Mouse (Mus musculus): Measurements from ENCODE around the gene Rbm28. TPM values are rescaled to one million over a fixed set of nuclear protein-coding genes. Genes with fewer than 3 reads are reported as not detected.
"Not testable (repeated sequence)": the region's sequence is repeated elsewhere in the genome, so short reads cannot be mapped to it uniquely, and the experiment has no call there.

The Rbm28 gene
- polyA plus RNA-seq, 1 experiment = 64.6 TPM

DNA sequence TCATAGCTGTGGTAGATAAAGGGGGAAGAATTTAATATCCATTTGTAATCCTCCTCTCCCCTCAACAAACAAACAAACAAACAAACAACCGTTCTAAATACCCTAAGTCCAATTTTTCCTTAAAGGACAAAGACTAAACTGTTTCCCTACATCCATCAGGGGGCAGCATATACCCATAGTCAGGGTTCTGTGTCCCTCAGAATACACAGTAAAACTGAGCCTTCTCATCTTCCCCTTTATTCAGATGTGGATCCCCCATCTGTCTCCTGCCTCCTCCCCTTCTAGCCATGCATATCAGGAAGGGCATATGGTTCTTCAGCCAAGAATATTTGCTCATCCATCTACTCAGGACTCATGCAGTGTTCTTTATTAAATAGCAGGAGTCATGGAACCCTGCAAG lies 1.4 kb upstream of the Rbm28 start:
- DNase-seq (ENCODE audit: low read depth) = peak; percentile 89
- TF ChIP-seq CTCF (IDR thresholded peaks at IDR 0.05; ENCODE audit: borderline replicate concordance, extremely low read depth, insufficient read depth, insufficient read length) = peak; percentile 47; the same call in 1 of the 2 replicates
- no peak for TF ChIP-seq POLR2A (IDR thresholded peaks at IDR 0.05; ENCODE audit: borderline replicate concordance, extremely low read depth, insufficient read depth, insufficient read length, poor library complexity, severe bottlenecking)

DNA sequence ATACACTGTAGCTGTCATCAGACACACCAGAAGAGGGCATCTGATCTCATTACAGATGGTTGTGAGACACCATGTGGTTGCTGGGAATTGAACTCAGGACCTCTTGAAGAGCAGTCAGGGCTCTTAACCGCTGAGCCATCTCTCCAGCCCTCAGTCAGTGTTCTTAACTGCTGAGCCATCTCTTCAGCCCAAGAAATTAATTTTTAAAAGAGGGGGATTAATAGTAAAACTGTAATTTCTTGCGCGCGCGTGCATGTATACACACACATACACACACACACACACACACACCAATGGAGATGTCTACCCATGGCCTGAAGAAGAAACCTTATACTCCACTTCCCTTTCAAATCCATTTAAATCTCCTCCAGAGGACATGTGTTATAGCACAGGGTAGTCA lies 3.5 kb downstream of the Rbm28 start:
- DNase-seq (ENCODE audit: low read depth) = not testable (repeated sequence)

DNA sequence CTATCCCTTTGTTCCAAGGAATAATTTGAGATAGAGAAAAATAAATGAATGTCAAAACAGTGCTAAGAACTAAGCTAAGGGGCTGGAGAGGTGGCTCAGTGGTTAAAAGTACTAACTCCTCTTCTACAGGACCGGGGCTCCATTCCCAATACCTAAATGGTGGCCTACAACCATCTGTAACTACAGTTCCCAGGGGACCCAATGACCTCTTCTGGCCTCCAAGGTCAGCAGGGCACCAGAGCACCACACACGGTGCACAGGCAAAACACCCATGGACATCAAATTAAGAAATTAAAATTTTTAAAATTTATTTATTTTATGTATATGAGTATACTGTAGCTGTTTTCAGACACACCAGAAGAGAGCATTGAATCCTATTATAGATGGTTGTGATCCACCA lies 4.0 kb downstream of the Rbm28 start:
- no peak for DNase-seq (ENCODE audit: low read depth)

DNA sequence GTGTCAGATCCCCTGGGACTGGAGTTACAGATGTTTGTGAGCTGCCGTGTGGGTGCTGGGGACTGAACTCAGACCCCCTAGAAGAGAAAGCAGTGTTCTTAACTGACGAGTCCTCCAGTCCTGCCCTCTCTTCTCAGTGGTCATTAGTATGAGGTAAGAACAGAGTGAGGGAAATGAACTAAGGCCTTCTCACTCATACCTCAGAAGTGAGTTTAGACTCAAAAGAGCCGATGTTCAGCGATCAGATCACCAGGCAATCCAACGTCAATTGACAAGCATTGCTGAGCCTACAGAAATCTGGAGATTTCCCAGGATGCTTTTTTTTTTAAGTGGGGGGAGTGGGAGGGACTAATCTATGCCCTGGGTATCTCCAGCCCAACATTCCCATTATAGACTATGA lies 8.5 kb downstream of the Rbm28 start:
- DNase-seq (ENCODE audit: low read depth) = no peak
- no peak for TF ChIP-seq POLR2A (IDR thresholded peaks at IDR 0.05; ENCODE audit: borderline replicate concordance, extremely low read depth, insufficient read depth, insufficient read length, poor library complexity, severe bottlenecking)
- no peak for TF ChIP-seq CTCF (IDR thresholded peaks at IDR 0.05; ENCODE audit: borderline replicate concordance, extremely low read depth, insufficient read depth, insufficient read length)

More for the DNA sequence above, 4.0 kb downstream of the Rbm28 start:
- TF ChIP-seq CTCF (IDR thresholded peaks at IDR 0.05; ENCODE audit: borderline replicate concordance, extremely low read depth, insufficient read depth, insufficient read length) = no peak
- TF ChIP-seq POLR2A (IDR thresholded peaks at IDR 0.05; ENCODE audit: borderline replicate concordance, extremely low read depth, insufficient read depth, insufficient read length, poor library complexity, severe bottlenecking) = no peak

DNA sequence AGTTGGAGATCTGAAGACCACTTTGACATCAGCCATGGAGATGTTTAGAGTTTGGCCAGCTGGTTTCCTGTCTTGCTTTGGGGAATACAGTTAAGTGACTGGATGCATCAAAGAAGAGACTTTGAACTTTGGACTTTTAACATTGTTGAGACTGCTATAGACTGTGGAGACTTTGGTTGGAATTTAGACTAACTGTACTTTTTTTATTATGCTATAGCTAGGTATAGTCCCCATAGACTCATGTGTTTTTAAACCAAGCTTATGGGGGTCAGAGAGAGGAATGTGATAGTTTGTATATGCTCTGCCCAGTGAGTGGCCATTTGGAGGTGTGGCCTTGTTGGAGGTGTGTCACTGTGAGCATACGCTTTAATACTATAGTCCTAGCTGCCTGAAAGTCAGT lies 14.8 kb downstream of the Rbm28 start:
- no peak for TF ChIP-seq POLR2A (IDR thresholded peaks at IDR 0.05; ENCODE audit: borderline replicate concordance, extremely low read depth, insufficient read depth, insufficient read length, poor library complexity, severe bottlenecking)
- no peak for TF ChIP-seq CTCF (IDR thresholded peaks at IDR 0.05; ENCODE audit: borderline replicate concordance, extremely low read depth, insufficient read depth, insufficient read length)
- DNase-seq (ENCODE audit: low read depth) = no peak

DNA sequence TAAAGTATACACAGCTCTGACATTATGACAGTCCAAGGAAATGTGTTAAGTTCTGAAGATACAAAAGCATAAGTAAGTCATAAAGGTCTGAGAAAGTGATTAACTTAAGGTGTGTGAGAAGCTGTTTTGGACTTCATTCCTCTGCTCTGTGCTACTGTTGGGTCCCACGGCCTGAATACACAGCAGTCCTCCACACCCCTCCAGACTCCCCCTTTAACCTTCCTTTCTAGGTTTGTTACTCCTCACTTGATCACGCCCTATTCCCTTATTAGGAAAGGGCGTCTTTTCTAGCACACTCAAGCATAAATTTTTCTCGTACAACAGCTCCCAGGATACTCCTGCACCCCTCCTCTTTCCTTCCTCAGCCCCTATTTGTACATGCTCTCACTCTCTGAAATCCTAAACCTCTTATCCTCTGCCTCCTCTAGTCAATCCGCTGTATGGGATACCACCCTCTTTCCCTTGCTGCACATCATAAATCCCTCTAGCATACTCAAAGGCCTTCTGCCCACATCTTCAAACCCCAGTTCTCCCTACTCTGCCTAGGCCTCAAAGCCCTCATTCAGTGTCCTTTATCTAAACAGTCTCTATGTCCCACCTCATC lies 17.3 kb downstream of the Rbm28 start:
- TF ChIP-seq CTCF (IDR thresholded peaks at IDR 0.05; ENCODE audit: borderline replicate concordance, extremely low read depth, insufficient read depth, insufficient read length) (no peak), POLR2A (IDR thresholded peaks at IDR 0.05; ENCODE audit: borderline replicate concordance, extremely low read depth, insufficient read depth, insufficient read length, poor library complexity, severe bottlenecking) (no peak)

DNA sequence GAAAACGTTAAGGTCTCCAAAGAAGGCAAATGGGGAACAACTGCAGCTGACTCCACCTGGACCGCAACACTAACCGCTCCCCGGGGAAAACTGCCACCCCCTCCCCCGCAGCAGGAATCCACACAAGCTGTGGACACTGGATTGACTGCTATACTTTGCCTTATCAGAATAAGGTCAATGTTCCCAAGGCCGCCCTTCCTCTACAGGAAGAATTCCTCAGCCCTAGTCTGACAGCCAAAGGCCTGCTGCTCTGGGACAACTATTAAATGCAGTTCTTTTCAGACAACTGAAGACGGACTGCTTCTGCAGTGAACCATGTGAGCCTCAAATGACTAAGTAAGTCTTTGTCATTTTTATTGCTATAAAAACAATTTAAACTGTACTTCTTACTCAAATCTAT lies 18.2 kb downstream of the Rbm28 start:
- DNase-seq (ENCODE audit: low read depth) = no peak
- TF ChIP-seq POLR2A (IDR thresholded peaks at IDR 0.05; ENCODE audit: borderline replicate concordance, extremely low read depth, insufficient read depth, insufficient read length, poor library complexity, severe bottlenecking) = no peak
- TF ChIP-seq CTCF (IDR thresholded peaks at IDR 0.05; ENCODE audit: borderline replicate concordance, extremely low read depth, insufficient read depth, insufficient read length) = no peak

More for the DNA sequence above, 17.3 kb downstream of the Rbm28 start:
- no peak for DNase-seq (ENCODE audit: low read depth)

DNA sequence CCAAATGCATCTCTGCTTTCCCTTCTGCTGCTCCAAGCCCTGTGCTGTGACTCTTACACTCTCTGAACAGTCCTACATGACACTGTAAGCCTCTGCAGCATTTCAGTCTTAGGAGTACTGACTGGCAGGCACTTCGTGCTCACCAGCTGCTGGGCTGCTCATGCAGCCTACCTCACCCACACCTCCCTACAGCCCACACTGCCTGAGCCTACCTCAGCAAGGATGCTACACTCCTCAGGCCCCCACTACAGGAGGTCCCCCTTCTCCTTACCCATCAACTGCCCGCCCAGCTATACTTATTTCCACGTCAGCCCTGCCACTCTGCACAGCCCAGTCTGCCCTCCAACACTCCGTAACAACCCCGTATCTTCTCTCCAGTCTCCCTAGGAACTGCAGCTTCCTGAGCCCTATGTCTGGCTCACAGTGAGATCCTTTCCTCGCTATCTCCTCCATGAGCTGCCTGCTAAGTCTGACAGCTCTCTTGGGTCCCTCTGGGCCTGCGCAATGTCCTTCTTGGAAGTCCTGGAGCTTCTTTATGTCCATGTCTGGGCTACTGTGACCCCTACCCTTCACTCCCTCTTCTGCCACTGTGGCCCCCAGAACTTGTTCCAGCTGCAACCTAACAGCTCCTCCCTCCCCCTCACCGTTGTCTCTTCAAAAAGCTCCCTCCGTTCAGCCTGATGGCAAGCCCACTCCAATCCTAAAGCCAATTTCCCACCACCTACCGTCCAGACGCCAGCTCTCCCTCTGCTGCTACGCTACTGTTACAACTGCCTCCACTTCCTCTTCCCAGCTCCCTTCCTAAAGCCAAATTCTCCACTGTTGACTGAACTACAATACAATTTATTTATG lies 19.1 kb downstream of the Rbm28 start:
- DNase-seq (ENCODE audit: low read depth) = no peak
- TF ChIP-seq CTCF (IDR thresholded peaks at IDR 0.05; ENCODE audit: borderline replicate concordance, extremely low read depth, insufficient read depth, insufficient read length) (no peak), POLR2A (IDR thresholded peaks at IDR 0.05; ENCODE audit: borderline replicate concordance, extremely low read depth, insufficient read depth, insufficient read length, poor library complexity, severe bottlenecking) (no peak)

DNA sequence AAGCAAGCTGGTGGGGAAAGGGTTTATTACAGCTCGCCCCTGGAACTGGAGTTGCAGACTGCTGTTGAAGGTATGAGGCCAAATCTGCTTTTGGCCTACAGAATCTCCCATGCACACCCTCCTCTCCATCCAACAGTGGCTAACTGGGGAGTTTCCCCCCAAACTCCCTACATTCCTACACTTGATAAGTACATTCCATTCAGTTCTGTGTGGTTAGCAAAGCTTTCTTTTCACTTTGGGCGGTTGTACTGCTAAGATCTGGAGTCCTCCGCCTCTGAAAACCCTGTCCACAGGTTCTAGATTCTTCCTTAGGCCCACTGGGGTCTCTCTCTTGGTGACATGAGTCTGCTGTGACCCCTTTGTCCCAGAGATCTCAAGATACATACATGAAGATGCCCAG lies 19.8 kb downstream of the Rbm28 start:
- TF ChIP-seq POLR2A (IDR thresholded peaks at IDR 0.05; ENCODE audit: borderline replicate concordance, extremely low read depth, insufficient read depth, insufficient read length, poor library complexity, severe bottlenecking) = no peak
- no peak for TF ChIP-seq CTCF (IDR thresholded peaks at IDR 0.05; ENCODE audit: borderline replicate concordance, extremely low read depth, insufficient read depth, insufficient read length)
- DNase-seq (ENCODE audit: low read depth) = no peak

DNA sequence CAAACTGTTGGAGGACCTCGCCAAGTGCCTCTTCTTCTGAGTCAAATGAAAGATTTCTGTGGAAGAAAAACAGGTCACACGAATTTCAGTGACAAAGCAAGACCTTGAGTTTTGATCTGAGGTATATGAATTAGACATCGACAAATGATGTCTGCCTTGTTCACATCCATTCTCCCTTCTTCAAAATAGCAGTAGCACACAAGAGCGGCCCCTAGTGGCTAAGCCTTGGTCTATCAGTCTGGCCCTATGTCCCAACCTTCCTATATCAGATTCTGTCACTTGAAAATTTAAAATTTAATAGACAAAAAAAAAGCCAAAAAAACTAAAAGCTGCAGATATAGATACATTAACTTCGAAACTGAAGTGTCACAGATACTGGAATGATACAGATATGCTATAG lies 21.2 kb downstream of the Rbm28 start:
- DNase-seq (ENCODE audit: low read depth) = peak; percentile 84
- TF ChIP-seq POLR2A (IDR thresholded peaks at IDR 0.05; ENCODE audit: borderline replicate concordance, extremely low read depth, insufficient read depth, insufficient read length, poor library complexity, severe bottlenecking) (no peak), CTCF (IDR thresholded peaks at IDR 0.05; ENCODE audit: borderline replicate concordance, extremely low read depth, insufficient read depth, insufficient read length) (peak; percentile 82; the same call in 1 of the 2 replicates)

DNA sequence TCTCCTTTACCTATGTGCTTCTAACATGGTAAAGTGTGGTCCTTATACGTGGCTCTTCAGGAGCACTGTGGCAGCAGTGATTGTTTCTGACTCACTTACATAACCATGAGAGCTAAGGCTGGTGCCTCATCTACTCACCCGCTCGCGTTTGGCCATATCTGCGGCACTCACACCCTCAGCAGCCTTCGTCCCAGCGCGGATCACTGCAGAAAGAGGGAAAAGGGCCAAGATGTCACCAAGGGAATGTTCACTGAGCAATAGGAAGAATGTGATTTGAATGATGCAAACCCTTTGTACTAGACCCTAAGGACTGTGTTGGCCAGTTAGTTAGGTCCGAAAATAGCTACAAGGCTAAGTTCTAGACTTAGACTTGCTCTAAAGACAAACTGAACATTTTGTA lies 27.4 kb downstream of the Rbm28 start:
- no peak for TF ChIP-seq POLR2A (IDR thresholded peaks at IDR 0.05; ENCODE audit: borderline replicate concordance, extremely low read depth, insufficient read depth, insufficient read length, poor library complexity, severe bottlenecking)
- no peak for TF ChIP-seq CTCF (IDR thresholded peaks at IDR 0.05; ENCODE audit: borderline replicate concordance, extremely low read depth, insufficient read depth, insufficient read length)
- no peak for DNase-seq (ENCODE audit: low read depth)

DNA sequence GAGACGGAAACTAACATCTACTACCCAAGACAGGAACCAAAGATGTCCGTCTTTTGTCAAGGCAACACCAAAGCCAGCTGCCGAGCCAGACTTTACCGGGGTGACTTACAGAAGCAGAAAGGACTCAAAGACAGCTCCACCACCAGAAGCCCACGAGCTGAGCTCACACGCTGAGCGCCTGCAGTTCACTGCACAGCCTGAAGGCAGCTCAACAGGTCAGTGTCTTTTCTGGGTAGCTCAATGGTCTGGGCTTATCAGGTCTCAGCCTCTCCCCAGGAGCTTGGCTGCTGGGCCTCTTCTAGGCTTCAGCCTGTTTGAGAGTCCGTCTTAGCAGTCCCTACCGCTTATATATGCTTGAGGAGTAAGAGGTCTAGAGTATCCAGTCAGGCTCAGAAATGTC lies 31.7 kb downstream of the Rbm28 start:
- TF ChIP-seq CTCF (IDR thresholded peaks at IDR 0.05; ENCODE audit: borderline replicate concordance, extremely low read depth, insufficient read depth, insufficient read length) = no peak
- no peak for TF ChIP-seq POLR2A (IDR thresholded peaks at IDR 0.05; ENCODE audit: borderline replicate concordance, extremely low read depth, insufficient read depth, insufficient read length, poor library complexity, severe bottlenecking)
- DNase-seq (ENCODE audit: low read depth) = no peak
